Mouse (Mus musculus): ENCODE measurements around the gene Tspan17. TPM values are rescaled to one million over a fixed set of nuclear protein-coding genes. Genes with fewer than 3 reads are reported as not detected.
"Not testable (repeated sequence)": the region's sequence is repeated elsewhere in the genome, so short reads cannot be mapped to it uniquely, and the experiment has no call there.

The Tspan17 gene
- polyA plus RNA-seq, 1 experiment from 2014 or later = 3.9 TPM

GRCm38 (mm10) chr13:54781086-54781485, 8.1 kb upstream of the Tspan17 start:
- H3K27ac ChIP-seq (ENCODE audit: low read depth, low read length) = no peak overlapping the region
- no peaks in the 10 kb centered on the region for H3K36me3 ChIP-seq (ENCODE audit: control insufficient read depth, insufficient read depth, low read length)
- no peak overlapping the region for H3K4me2 ChIP-seq
- ATAC-seq (replicated peaks; ENCODE audit: insufficient number of reproducible peaks, low FRiP score, low TSS enrichment) = no peak
- no peak overlapping the region for H3K4me3 ChIP-seq (ENCODE audit: low read depth, low read length)
- H3K4me1 ChIP-seq (ENCODE audit: control insufficient read depth, insufficient read depth, low read length) = no peaks in the 10 kb centered on the region
- H3K9ac ChIP-seq (ENCODE audit: low read depth, low read length) = no peak overlapping the region
- no peaks in the 10 kb centered on the region; the same call in 1 of the 2 replicates for H3K9me3 ChIP-seq (replicated peaks; ENCODE audit: control insufficient read depth, low read length)
- 71% methylated on average over 3 of the region's 3 CpGs for WGBS (ENCODE audit: insufficient replicate concordance)
- H3K27me3 ChIP-seq (ENCODE audit: control insufficient read depth, insufficient read depth, low read length) = no peaks in the 10 kb centered on the region; the same call in 1 of the 2 replicates

- WGBS (ENCODE audit: insufficient replicate concordance) = 42% methylated on average over 2 of the region's 2 CpGs
- no peaks in the 10 kb centered on the region; the same call in 1 of the 2 replicates for H3K9me3 ChIP-seq (replicated peaks; ENCODE audit: control insufficient read depth, low read length)
- H3K9ac ChIP-seq (ENCODE audit: low read depth, low read length) = no peak overlapping the region
- no peak overlapping the region for H3K27ac ChIP-seq (ENCODE audit: low read depth, low read length)
- no peaks in the 10 kb centered on the region for H3K36me3 ChIP-seq (ENCODE audit: control insufficient read depth, insufficient read depth, low read length)
- ATAC-seq (replicated peaks; ENCODE audit: insufficient number of reproducible peaks, low FRiP score, low TSS enrichment) = no peak
- H3K4me3 ChIP-seq (ENCODE audit: low read depth, low read length) = no peak overlapping the region
- H3K4me2 ChIP-seq = no peak overlapping the region
- H3K4me1 ChIP-seq (ENCODE audit: control insufficient read depth, insufficient read depth, low read length) = no peaks in the 10 kb centered on the region
- no peaks in the 10 kb centered on the region; the same call in 1 of the 2 replicates for H3K27me3 ChIP-seq (ENCODE audit: control insufficient read depth, insufficient read depth, low read length)
Observed at GRCm38 (mm10) chr13:54783235-54783634, 5.9 kb upstream of the Tspan17 start.

- H3K4me2 ChIP-seq = no peak within 1 kb of the TSS
- H3K27ac ChIP-seq (ENCODE audit: low read depth, low read length) = no peak within 1 kb of the TSS
- H3K9me3 ChIP-seq (replicated peaks; ENCODE audit: control insufficient read depth, low read length) = no peaks in the 10 kb centered on the region; the same call in 1 of the 2 replicates
- H3K4me1 ChIP-seq (ENCODE audit: control insufficient read depth, insufficient read depth, low read length) = no peaks in the 10 kb centered on the region
- no peak within 1 kb of the TSS for H3K4me3 ChIP-seq (ENCODE audit: low read depth, low read length)
- 79% methylated on average over 4 of the region's 4 CpGs for WGBS (ENCODE audit: insufficient replicate concordance)
- ATAC-seq (replicated peaks; ENCODE audit: insufficient number of reproducible peaks, low FRiP score, low TSS enrichment) = no peak
- no peaks in the 10 kb centered on the region for H3K36me3 ChIP-seq (ENCODE audit: control insufficient read depth, insufficient read depth, low read length)
- no peaks in the 10 kb centered on the region; the same call in 1 of the 2 replicates for H3K27me3 ChIP-seq (ENCODE audit: control insufficient read depth, insufficient read depth, low read length)
- H3K9ac ChIP-seq (ENCODE audit: low read depth, low read length) = no peak within 1 kb of the TSS
Observed at GRCm38 (mm10) chr13:54783698-54784097, 5.5 kb upstream of the Tspan17 start, which contains the start of gene Eif4e1b. TSS of gene Eif4e1b (plus strand) at chr13:54783998.

- not testable (repeated sequence) for H3K36me3 ChIP-seq (ENCODE audit: control insufficient read depth, insufficient read depth, low read length); H3K9me3 ChIP-seq (replicated peaks; ENCODE audit: control insufficient read depth, low read length); H3K27ac ChIP-seq (ENCODE audit: low read depth, low read length); H3K4me2 ChIP-seq; H3K9ac ChIP-seq (ENCODE audit: low read depth, low read length); H3K4me3 ChIP-seq (ENCODE audit: low read depth, low read length); H3K4me1 ChIP-seq (ENCODE audit: control insufficient read depth, insufficient read depth, low read length); ATAC-seq (replicated peaks; ENCODE audit: insufficient number of reproducible peaks, low FRiP score, low TSS enrichment)
- peaks cover 21% of the 10 kb centered on the region for H3K27me3 ChIP-seq (ENCODE audit: control insufficient read depth, insufficient read depth, low read length)
- WGBS (ENCODE audit: insufficient replicate concordance) = 71% methylated on average over 2 of the region's 2 CpGs
Observed at GRCm38 (mm10) chr13:54787591-54787990, 1.6 kb upstream of the Tspan17 start.

- Histone ChIP-seq H3K4me2 (peak overlapping the region; percentile 94), H3K36me3 (ENCODE audit: control insufficient read depth, insufficient read depth, low read length) (no peaks in the 10 kb centered on the region), H3K4me3 (ENCODE audit: low read depth, low read length) (peak overlapping the region; percentile 59), H3K27ac (ENCODE audit: low read depth, low read length) (no peak overlapping the region), H3K27me3 (ENCODE audit: control insufficient read depth, insufficient read depth, low read length) (peaks cover 30% of the 10 kb centered on the region), H3K4me1 (ENCODE audit: control insufficient read depth, insufficient read depth, low read length) (peaks cover 8% of the 10 kb centered on the region; the same call in 1 of the 2 replicates), H3K9ac (ENCODE audit: low read depth, low read length) (peak overlapping the region; percentile 54), H3K9me3 (replicated peaks; ENCODE audit: control insufficient read depth, low read length) (no peaks in the 10 kb centered on the region)
- under 1% methylated on average over 38 of the region's 38 CpGs for WGBS (ENCODE audit: insufficient replicate concordance)
- peak; percentile 12; the same call in 1 of the 2 replicates for ATAC-seq (replicated peaks; ENCODE audit: insufficient number of reproducible peaks, low FRiP score, low TSS enrichment)
Observed at GRCm38 (mm10) chr13:54789561-54790397, 602 bp downstream of the Tspan17 start.

GRCm38 (mm10) chr13:54792259-54793230, 3.4 kb downstream of the Tspan17 start:
- H3K9me3 ChIP-seq (replicated peaks; ENCODE audit: control insufficient read depth, low read length) = no peaks in the 10 kb centered on the region
- no peak for ATAC-seq (replicated peaks; ENCODE audit: insufficient number of reproducible peaks, low FRiP score, low TSS enrichment)
- H3K27me3 ChIP-seq (ENCODE audit: control insufficient read depth, insufficient read depth, low read length) = peaks cover 36% of the 10 kb centered on the region
- no peak overlapping the region for H3K9ac ChIP-seq (ENCODE audit: low read depth, low read length)
- H3K27ac ChIP-seq (ENCODE audit: low read depth, low read length) = no peak overlapping the region
- H3K4me3 ChIP-seq (ENCODE audit: low read depth, low read length) = no peak overlapping the region
- no peaks in the 10 kb centered on the region for H3K36me3 ChIP-seq (ENCODE audit: control insufficient read depth, insufficient read depth, low read length)
- H3K4me1 ChIP-seq (ENCODE audit: control insufficient read depth, insufficient read depth, low read length) = peaks cover 8% of the 10 kb centered on the region; the same call in 1 of the 2 replicates
- 12% methylated on average over 21 of the region's 21 CpGs for WGBS (ENCODE audit: insufficient replicate concordance)
- no peak overlapping the region for H3K4me2 ChIP-seq

GRCm38 (mm10) chr13:54794002-54794577, 4.9 kb downstream of the Tspan17 start:
- H3K27ac ChIP-seq (ENCODE audit: low read depth, low read length) = no peak overlapping the region
- H3K9me3 ChIP-seq (replicated peaks; ENCODE audit: control insufficient read depth, low read length) = no peaks in the 10 kb centered on the region
- no peak overlapping the region for H3K9ac ChIP-seq (ENCODE audit: low read depth, low read length)
- H3K4me2 ChIP-seq = no peak overlapping the region
- WGBS (ENCODE audit: insufficient replicate concordance) = 75% methylated on average over 16 of the region's 16 CpGs
- H3K36me3 ChIP-seq (ENCODE audit: control insufficient read depth, insufficient read depth, low read length) = no peaks in the 10 kb centered on the region
- no peak for ATAC-seq (replicated peaks; ENCODE audit: insufficient number of reproducible peaks, low FRiP score, low TSS enrichment)
- peaks cover 39% of the 10 kb centered on the region for H3K27me3 ChIP-seq (ENCODE audit: control insufficient read depth, insufficient read depth, low read length)
- H3K4me3 ChIP-seq (ENCODE audit: low read depth, low read length) = no peak overlapping the region
- H3K4me1 ChIP-seq (ENCODE audit: control insufficient read depth, insufficient read depth, low read length) = peaks cover 8% of the 10 kb centered on the region; the same call in 1 of the 2 replicates

GRCm38 (mm10) chr13:54794843-54795242, 5.7 kb downstream of the Tspan17 start:
- whole genome bisulfite sequencing (ENCODE audit: insufficient replicate concordance) = 43% methylated on average over 5 of the region's 5 CpGs
- no peak overlapping the region for H3K4me2 ChIP-seq
- H3K36me3 ChIP-seq (ENCODE audit: control insufficient read depth, insufficient read depth, low read length) = no peaks in the 10 kb centered on the region
- H3K4me1 ChIP-seq (ENCODE audit: control insufficient read depth, insufficient read depth, low read length) = peaks cover 6% of the 10 kb centered on the region; the same call in 1 of the 2 replicates
- H3K27ac ChIP-seq (ENCODE audit: low read depth, low read length) = no peak overlapping the region
- H3K9me3 ChIP-seq (replicated peaks; ENCODE audit: control insufficient read depth, low read length) = no peaks in the 10 kb centered on the region
- H3K4me3 ChIP-seq (ENCODE audit: low read depth, low read length) = no peak overlapping the region
- no peak overlapping the region for H3K9ac ChIP-seq (ENCODE audit: low read depth, low read length)
- H3K27me3 ChIP-seq (ENCODE audit: control insufficient read depth, insufficient read depth, low read length) = peaks cover 39% of the 10 kb centered on the region
- no peak for ATAC-seq (replicated peaks; ENCODE audit: insufficient number of reproducible peaks, low FRiP score, low TSS enrichment)

Measured in heart, embryonic 11.5 days (tissue).